ENCODE assay signal across 8 mouse cellular contexts in genomic region chr11:80301316-80302045, GRCm38 (mm10). TPM values are rescaled to one million over a fixed set of nuclear protein-coding genes. Genes with fewer than 3 reads are reported as not detected.
DNase-seq lines count a peak whose midpoint lies in the region; ATAC-seq and TF ChIP-seq lines count a peak whose summit lies in the region.

No protein-coding gene starts in this region.

- H3K4me2 ChIP-seq in embryonic facial prominence, embryonic 14.5 days (ENCODE audit: low read depth, low read length): peak overlapping the region; percentile 99
- H3K4me2 ChIP-seq in heart, embryonic 15.5 days: peak overlapping the region; percentile 88

- TF ChIP-seq EP300 in ES-Bruce4 (IDR thresholded peaks at IDR 0.05; ENCODE audit: insufficient read depth, low read depth, low read length): no peak

- peak; percentile 67 for DNase-seq in adrenal gland, postnatal 10 days
- peak; percentile 76 for DNase-seq in embryonic facial prominence, embryonic 14.5 days (ENCODE audit: low spot score)
- DNase-seq in kidney, postnatal 14 days: peak; percentile 48
- DNase-seq in lung, postnatal 25 days (ENCODE audit: low spot score): peak; percentile 20
- DNase-seq in retina, postnatal 7 days (ENCODE audit: low read depth, low spot score): peak; percentile 84

- H3K9ac ChIP-seq in ES-Bruce4 (ENCODE audit: low read depth, poor library complexity, severe bottlenecking): peak overlapping the region; percentile 69
- peak overlapping the region; percentile 71 for H3K9ac ChIP-seq in embryonic facial prominence, embryonic 14.5 days (ENCODE audit: low read depth, low read length)
- H3K9ac ChIP-seq in heart, embryonic 15.5 days: peak overlapping the region; percentile 68

- H3K4me1 ChIP-seq in ES-Bruce4 (ENCODE audit: control insufficient read depth, insufficient read depth, low read length): no peaks in the 10 kb centered on the region
- H3K4me1 ChIP-seq in embryonic facial prominence, embryonic 14.5 days (ENCODE audit: control insufficient read depth, insufficient read depth, low read length): peaks cover 22% of the 10 kb centered on the region
- peaks cover 33% of the 10 kb centered on the region for H3K4me1 ChIP-seq in heart, embryonic 15.5 days (replicated peaks)

- H3K36me3 ChIP-seq in ES-Bruce4 (ENCODE audit: control insufficient read depth, insufficient read depth, low read length, poor library complexity, severe bottlenecking): no peaks in the 10 kb centered on the region
- H3K36me3 ChIP-seq in embryonic facial prominence, embryonic 14.5 days (ENCODE audit: control insufficient read depth, insufficient read depth, low read length): no peaks in the 10 kb centered on the region
- no peaks in the 10 kb centered on the region for H3K36me3 ChIP-seq in heart, embryonic 15.5 days

- TF ChIP-seq POLR2A in ES-Bruce4 (IDR thresholded peaks at IDR 0.05; ENCODE audit: insufficient read depth, low read length): no peak

- H3K27ac ChIP-seq in ES-Bruce4 (ENCODE audit: insufficient read depth, low read length): no peak overlapping the region
- 0 out of 2 replicates have a peak overlapping the region, but pooled peaks have one; percentile 15 for H3K27ac ChIP-seq in embryonic facial prominence, embryonic 14.5 days (replicated peaks; ENCODE audit: low read depth, low read length)
- peak overlapping the region; percentile 10; the same call in 1 of the 2 replicates for H3K27ac ChIP-seq in heart, embryonic 15.5 days

- no peaks in the 10 kb centered on the region for H3K9me3 ChIP-seq in ES-Bruce4 (replicated peaks; ENCODE audit: control insufficient read depth, insufficient read depth, low read length, poor library complexity, severe bottlenecking)
- H3K9me3 ChIP-seq in embryonic facial prominence, embryonic 14.5 days (ENCODE audit: control insufficient read depth, low read length): no peaks in the 10 kb centered on the region
- no peaks in the 10 kb centered on the region for H3K9me3 ChIP-seq in heart, embryonic 15.5 days (replicated peaks)

- peak overlapping the region; percentile 78 for H3K4me3 ChIP-seq in ES-Bruce4 (ENCODE audit: low read depth, low read length)
- H3K4me3 ChIP-seq in embryonic facial prominence, embryonic 14.5 days (ENCODE audit: low read depth, low read length): peak overlapping the region; percentile 72
- H3K4me3 ChIP-seq in heart, embryonic 15.5 days: peak overlapping the region; percentile 69

- WGBS in embryonic facial prominence, embryonic 14.5 days: 0% methylated on average over 28 of the region's 53 CpGs
- WGBS in heart, embryonic 15.5 days: 0% methylated on average over 49 of the region's 53 CpGs

- TF ChIP-seq CTCF in ES-Bruce4 (IDR thresholded peaks at IDR 0.05; ENCODE audit: low read depth, low read length): no peak

- peak; percentile 50 for ATAC-seq in embryonic facial prominence, embryonic 14.5 days (ENCODE audit: low read depth)
- peak; percentile 32; the same call in 1 of the 2 replicates for ATAC-seq in heart, embryonic 15.5 days (replicated peaks; ENCODE audit: insufficient number of reproducible peaks, insufficient read depth, low FRiP score, low read depth)
- no peak for ATAC-seq in activated CD4-positive, CD25-positive, alpha-beta regulatory T cell, adult 4 months

- peaks cover 15% of the 10 kb centered on the region; the same call in 1 of the 2 replicates for H3K27me3 ChIP-seq in ES-Bruce4 (ENCODE audit: control insufficient read depth, insufficient read depth, low read length, poor library complexity, severe bottlenecking)
- H3K27me3 ChIP-seq in embryonic facial prominence, embryonic 14.5 days (replicated peaks; ENCODE audit: control insufficient read depth, insufficient read depth, low read length): peaks cover 45% of the 10 kb centered on the region
- H3K27me3 ChIP-seq in heart, embryonic 15.5 days: peaks cover 70% of the 10 kb centered on the region

RNA-seq across cellular contexts. Expression of gene Rhbdl3, which starts 0.8 kb away (rescaled TPM):
- 0.29 and 0.69 TPM in 2 replicates for polyA plus RNA-seq in ES-Bruce4 (2011; ENCODE audit: insufficient read depth, insufficient read length, low read depth, missing spikeins)
- total RNA-seq in adrenal gland, postnatal 10 days (2021): 1 to 10 TPM; 3.0 to 3.9 TPM
- polyA plus RNA-seq in embryonic facial prominence, embryonic 14.5 days (2014; fragmentation: Nextera tagmentation; extraction: Ambion mirVana): 4.1 and 5.0 TPM in 2 replicates
- 1.7 and 3.2 TPM in 2 replicates for polyA plus RNA-seq in heart, embryonic 15.5 days (2015; fragmentation: Nextera tagmentation; extraction: Ambion mirVana)
- polyA plus RNA-seq in activated CD4-positive, CD25-positive, alpha-beta regulatory T cell, adult 4 months (2017; shearing (Covaris generic)): under 1 TPM; 0.17 to 0.48 TPM

Comparison
In these comparisons a context has a peak if more than half of its experiments do, and no peak if none do; other contexts are left out.
1. DNase-seq: peak in every context shown above with its lines; median percentile 84 in retina, postnatal 7 days; 76 in embryonic facial prominence, embryonic 14.5 days; 67 in adrenal gland, postnatal 10 days; 48 in kidney, postnatal 14 days; 20 in lung, postnatal 25 days.